In genomic region chr7:46033109-46033869, GRCm38 (mm10) we compare ENCODE assay signal across 8 mouse cellular contexts. TPM values are rescaled to one million over a fixed set of nuclear protein-coding genes. Genes with fewer than 3 reads are reported as not detected.
DNase-seq lines count a peak whose midpoint lies in the region; ATAC-seq lines count a peak whose summit lies in the region.

Nomo1 (plus strand) TSS chr7:46033698.

- H3K4me2 ChIP-seq in heart, embryonic 14.5 days (ENCODE audit: low read length): peak within 1 kb of the TSS; percentile 96
- H3K4me2 ChIP-seq in liver, embryonic 13.5 days: peak within 1 kb of the TSS; percentile 97
- H3K4me2 ChIP-seq in stomach, embryonic 16.5 days (ENCODE audit: low read depth, low read length): peak within 1 kb of the TSS; percentile 92

- H3K4me3 ChIP-seq in heart, embryonic 14.5 days (ENCODE audit: control insufficient read depth in 1 of 2, insufficient read depth in 1 of 2, low read depth in 1 of 2, low read length in 2 of 2): peak within 1 kb of the TSS; percentile 57 to 91
- H3K4me3 ChIP-seq in liver, embryonic 13.5 days (replicated peaks): peak within 1 kb of the TSS; percentile 89
- H3K4me3 ChIP-seq in stomach, embryonic 16.5 days (replicated peaks; ENCODE audit: low read length): peak within 1 kb of the TSS; percentile 85

- H3K27ac ChIP-seq in heart, embryonic 14.5 days (replicated peaks in 1 of 2; ENCODE audit: control insufficient read depth in 1 of 2, insufficient read depth in 1 of 2, low read depth in 2 of 2, low read length in 2 of 2): 0 out of 4 replicates have a peak within 1 kb of the TSS, but pooled peaks of 1 of the 2 experiments have one; percentile 33
- peak within 1 kb of the TSS; percentile 69 for H3K27ac ChIP-seq in liver, embryonic 13.5 days
- H3K27ac ChIP-seq in stomach, embryonic 16.5 days (ENCODE audit: low read length): no peak within 1 kb of the TSS

- H3K27me3 ChIP-seq in heart, embryonic 14.5 days (ENCODE audit: control insufficient read depth, insufficient read depth, low read length): peaks cover 4% of the 10 kb centered on the region
- no peaks in the 10 kb centered on the region for H3K27me3 ChIP-seq in liver, embryonic 13.5 days
- H3K27me3 ChIP-seq in stomach, embryonic 16.5 days (ENCODE audit: control insufficient read depth, insufficient read depth, low read length): no peaks in the 10 kb centered on the region

- H3K9ac ChIP-seq in heart, embryonic 14.5 days (ENCODE audit: low read length): peak within 1 kb of the TSS; percentile 95
- peak within 1 kb of the TSS; percentile 91 for H3K9ac ChIP-seq in liver, embryonic 13.5 days
- peak within 1 kb of the TSS; percentile 89 for H3K9ac ChIP-seq in stomach, embryonic 16.5 days (ENCODE audit: low read length)

- peak; percentile 92 for DNase-seq in c-Kit-negative CD71-positive TER-119-positive erythroid progenitor cells, embryonic 14.5 days (ENCODE audit: low read depth, low spot score)
- DNase-seq in fibroblast of lung, adult 2 months (ENCODE audit: low read depth): peak; percentile 94
- peak; percentile 97 for DNase-seq in kidney, postnatal 14 days
- peak; percentile 94 for DNase-seq in liver, embryonic 13.5 days
- DNase-seq in neural tube, embryonic 10.5 days (ENCODE audit: extremely low spot score, low spot score): peak; percentile 99

- H3K4me1 ChIP-seq in heart, embryonic 14.5 days (ENCODE audit: control insufficient read depth in 2 of 2, insufficient read depth in 2 of 2, low read length in 2 of 2): peaks cover 6 to 10% of the 10 kb centered on the region in 2 experiments
- H3K4me1 ChIP-seq in liver, embryonic 13.5 days (replicated peaks): peaks cover 56% of the 10 kb centered on the region
- H3K4me1 ChIP-seq in stomach, embryonic 16.5 days (ENCODE audit: control insufficient read depth, insufficient read depth, low read length): peaks cover 10% of the 10 kb centered on the region

- no peaks in the 10 kb centered on the region for H3K9me3 ChIP-seq in heart, embryonic 14.5 days (ENCODE audit: control insufficient read depth, low read length)
- no peaks in the 10 kb centered on the region for H3K9me3 ChIP-seq in liver, embryonic 13.5 days (replicated peaks)
- no peaks in the 10 kb centered on the region for H3K9me3 ChIP-seq in stomach, embryonic 16.5 days (replicated peaks; ENCODE audit: control insufficient read depth, low read length)

- peaks cover 8% of the 10 kb centered on the region for H3K36me3 ChIP-seq in heart, embryonic 14.5 days (ENCODE audit: control insufficient read depth, insufficient read depth, low read length)
- H3K36me3 ChIP-seq in liver, embryonic 13.5 days: peaks cover 14% of the 10 kb centered on the region
- H3K36me3 ChIP-seq in stomach, embryonic 16.5 days (ENCODE audit: control insufficient read depth, insufficient read depth, low read length): no peaks in the 10 kb centered on the region

- ATAC-seq in CD4-positive, CD25-positive, alpha-beta regulatory T cell, adult 4 months: peak; percentile 97
- peak; percentile 88 for ATAC-seq in heart, embryonic 14.5 days (ENCODE audit: insufficient number of reproducible peaks, insufficient read depth, low FRiP score, low read depth)
- peak; percentile 85 for ATAC-seq in liver, embryonic 13.5 days (ENCODE audit: low read depth)
- ATAC-seq in stomach, embryonic 16.5 days (ENCODE audit: insufficient read depth, low FRiP score): peak; percentile 91

- WGBS in heart, embryonic 14.5 days: 7% methylated on average over 43 of the region's 44 CpGs
- 5% methylated on average over 43 of the region's 44 CpGs for WGBS in liver, embryonic 13.5 days (ENCODE audit: insufficient replicate concordance)
- 5% methylated on average over 43 of the region's 44 CpGs for WGBS in stomach, embryonic 16.5 days

RNA-seq across cellular contexts. Expression of gene Nomo1, which starts in this region (rescaled TPM):
- polyA plus RNA-seq in CD4-positive, CD25-positive, alpha-beta regulatory T cell, adult 4 months (2017; shearing (Covaris generic)): 10 to 100 TPM; 18.9 to 26.9 TPM
- 18.1 and 20.3 TPM in 2 replicates for polyA plus RNA-seq in heart, embryonic 14.5 days (2014; fragmentation: Nextera tagmentation; extraction: Ambion mirVana)
- polyA plus RNA-seq in liver, embryonic 13.5 days (2015; fragmentation: Nextera tagmentation; extraction: Ambion mirVana): 30.8 and 34.2 TPM in 2 replicates
- 46.5 and 47.2 TPM in 2 replicates for polyA plus RNA-seq in stomach, embryonic 16.5 days (2015; fragmentation: Nextera tagmentation; extraction: Ambion mirVana)
